In the genomic region with DNA sequence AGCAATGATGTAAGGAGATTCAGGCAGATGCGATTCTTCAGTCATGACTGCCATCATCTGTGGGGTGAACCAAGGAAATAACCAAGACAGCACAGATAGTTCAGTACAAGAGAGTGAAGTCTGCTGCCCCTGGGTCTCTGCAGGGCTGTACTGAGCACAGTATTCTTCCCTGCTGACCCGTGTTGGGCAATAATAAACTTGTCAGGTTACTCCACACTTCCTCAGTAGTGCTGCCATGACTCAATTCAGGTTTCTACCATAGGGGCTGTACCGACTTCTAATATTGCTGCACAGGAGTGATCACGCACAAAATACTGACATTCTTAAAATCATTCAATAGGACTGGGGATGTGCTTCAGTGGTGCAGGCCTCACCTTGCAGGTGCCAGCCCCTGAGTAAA, we compare ENCODE assay signal across 27 mouse cellular contexts. TPM values are rescaled to one million over a fixed set of nuclear protein-coding genes. Genes with fewer than 3 reads are reported as not detected.
DNase-seq lines count a peak whose midpoint lies in the region; ATAC-seq lines count a peak whose summit lies in the region.
"Had no signal": no experiment of that assay in that cellular context is flagged by ENCODE, and none has a peak within 500 bp of the region (broad histone marks: within the 10 kb centered on the region; RNA-seq: fewer than 3 reads in every experiment).

No protein-coding gene starts in this region.

- no peak overlapping the region for H3K27ac ChIP-seq in intestine, embryonic 16.5 days (ENCODE audit: low read length)
- H3K27ac ChIP-seq in intestine, embryonic 15.5 days: no peak overlapping the region
- H3K27ac ChIP-seq in macrophage: 0 out of 2 replicates have a peak overlapping the region, but pooled peaks have one; percentile 48
- H3K27ac ChIP-seq: embryonic facial prominence, embryonic 15.5 days; heart, adult 2 months; heart, embryonic 13.5 days; hindbrain, embryonic 12.5 days; layer of hippocampus, adult 2 months; limb, embryonic 10.5 days; liver, embryonic 14.5 days; midbrain, embryonic 10.5 days; neural tube, embryonic 15.5 days had no signal

- ATAC-seq in intestine, embryonic 16.5 days: 0 out of 2 replicates have a peak, but pooled peaks have one; percentile 31
- ATAC-seq in intestine, embryonic 15.5 days: no peak
- ATAC-seq: CD4-positive, CD25-positive, alpha-beta regulatory T cell, adult 4 months; forebrain, embryonic 14.5 days had no signal

- WGBS in intestine, embryonic 16.5 days: 95% methylated on average over 4 of the region's 4 CpGs
- WGBS in intestine, embryonic 15.5 days: 87% methylated on average over 4 of the region's 4 CpGs
- WGBS in macrophage (ENCODE audit: missing documents): 50% methylated on average over 4 of the region's 4 CpGs

- H3K4me2 ChIP-seq in intestine, embryonic 16.5 days (ENCODE audit: low read depth, low read length): no peak overlapping the region
- H3K4me2 ChIP-seq in intestine, embryonic 15.5 days (replicated peaks): no peak overlapping the region
- H3K4me2 ChIP-seq: embryonic facial prominence, embryonic 15.5 days; heart, embryonic 13.5 days; hindbrain, embryonic 12.5 days; neural tube, embryonic 15.5 days had no signal

- H3K9me3 ChIP-seq in intestine, embryonic 16.5 days (ENCODE audit: control insufficient read depth, low read length): no peaks in the 10 kb centered on the region
- no peaks in the 10 kb centered on the region for H3K9me3 ChIP-seq in intestine, embryonic 15.5 days
- H3K9me3 ChIP-seq: embryonic facial prominence, embryonic 15.5 days; heart, embryonic 13.5 days; hindbrain, embryonic 12.5 days; limb, embryonic 10.5 days; midbrain, embryonic 10.5 days; neural tube, embryonic 15.5 days had no signal

- H3K4me3 ChIP-seq in intestine, embryonic 16.5 days (ENCODE audit: low read length): no peak overlapping the region
- H3K4me3 ChIP-seq in intestine, embryonic 15.5 days (replicated peaks): no peak overlapping the region
- no peak overlapping the region for H3K4me3 ChIP-seq in macrophage (ENCODE audit: inconsistent target)
- H3K4me3 ChIP-seq: embryonic facial prominence, embryonic 15.5 days; heart, adult 2 months; heart, embryonic 13.5 days; hindbrain, embryonic 12.5 days; layer of hippocampus, adult 2 months; limb, embryonic 10.5 days; midbrain, embryonic 10.5 days; neural tube, embryonic 15.5 days had no signal

- peak; percentile 46 for DNase-seq in lung, postnatal 36 days
- DNase-seq in lung, postnatal 10 days: no peak
- DNase-seq in frontal cortex, postnatal 10 days (ENCODE audit: low spot score in 2 of 2): no peak
- DNase-seq in natural killer cell, adult 2 months (ENCODE audit: low spot score in 2 of 2): no peak
- DNase-seq: adrenal gland, adult 2 months; cerebellum, adult 8-10 months; cerebellum, postnatal 36 days; gastrocnemius, postnatal 25 days; heart, adult 2 months; heart, postnatal 14 days; kidney, adult 9 months; kidney, postnatal 14 days; thymus, adult 18-20 months; thymus, postnatal 4 days had no signal

- no peaks in the 10 kb centered on the region for H3K27me3 ChIP-seq in intestine, embryonic 16.5 days (replicated peaks; ENCODE audit: control insufficient read depth, insufficient read depth, low read length)
- H3K27me3 ChIP-seq in intestine, embryonic 15.5 days (replicated peaks): no peaks in the 10 kb centered on the region
- H3K27me3 ChIP-seq: embryonic facial prominence, embryonic 15.5 days; heart, embryonic 13.5 days; hindbrain, embryonic 12.5 days; neural tube, embryonic 15.5 days had no signal

- H3K36me3 ChIP-seq in intestine, embryonic 16.5 days (ENCODE audit: control insufficient read depth, insufficient read depth, low read length): no peaks in the 10 kb centered on the region
- H3K36me3 ChIP-seq in intestine, embryonic 15.5 days: 0 out of 2 replicates have a peak, but pooled peaks cover 2% of the 10 kb centered on the region
- H3K36me3 ChIP-seq in macrophage (ENCODE audit: inconsistent target): no peaks in the 10 kb centered on the region

- no peak overlapping the region for H3K9ac ChIP-seq in intestine, embryonic 16.5 days (ENCODE audit: low read depth, low read length)
- H3K9ac ChIP-seq in intestine, embryonic 15.5 days: no peak overlapping the region
- H3K9ac ChIP-seq: embryonic facial prominence, embryonic 15.5 days; heart, embryonic 13.5 days; hindbrain, embryonic 12.5 days; liver, embryonic 14.5 days; neural tube, embryonic 15.5 days had no signal

- H3K79me2 ChIP-seq in macrophage (ENCODE audit: inconsistent target): peaks cover 22% of the 10 kb centered on the region

- 0 out of 2 replicates have a peak, but pooled peaks cover 2% of the 10 kb centered on the region for H3K4me1 ChIP-seq in intestine, embryonic 16.5 days (ENCODE audit: control insufficient read depth, insufficient read depth, low read length)
- H3K4me1 ChIP-seq in intestine, embryonic 15.5 days (replicated peaks): no peaks in the 10 kb centered on the region
- H3K4me1 ChIP-seq: hindbrain, embryonic 12.5 days; limb, embryonic 10.5 days; midbrain, embryonic 10.5 days; neural tube, embryonic 15.5 days had no signal

RNA-seq across cellular contexts. Expression of a gene that starts 16.5 kb away (rescaled TPM):
- polyA plus RNA-seq in intestine, embryonic 16.5 days (2015; fragmentation: Nextera tagmentation; extraction: Ambion mirVana): 10.3 and 10.7 TPM in 2 replicates
- polyA plus RNA-seq in intestine, embryonic 15.5 days (2015; fragmentation: Nextera tagmentation; extraction: Ambion mirVana): 8.1 and 9.5 TPM in 2 replicates
- total RNA-seq in macrophage (2018; cell fraction: chromatin; rRNA removed): 10 to 100 TPM in 6 of 26 experiments, 1 to 10 TPM in 20; 2.7 to 15.7 (median 7.0) TPM
- 10 to 100 TPM in 11 of 26 experiments, 1 to 10 TPM in 15; 5.2 to 15.4 (median 9.2) TPM for total RNA-seq in macrophage (2018; cell fraction: cytosol; rRNA removed)
- 10 to 100 TPM in 8 of 26 experiments, 1 to 10 TPM in 18; 4.9 to 13.5 (median 8.6) TPM for total RNA-seq in macrophage (2018; cell fraction: nucleus; rRNA removed)
- 6.2 to 21.0 TPM (median 8.1 TPM) in 3 replicates for polyA plus RNA-seq in macrophage (2018)

RNA-seq across cellular contexts. Expression of a gene that starts 16.9 kb away (rescaled TPM):
- polyA plus RNA-seq in intestine, embryonic 16.5 days (2015; fragmentation: Nextera tagmentation; extraction: Ambion mirVana): 13.1 and 13.9 TPM in 2 replicates
- 10.6 and 11.6 TPM in 2 replicates for polyA plus RNA-seq in intestine, embryonic 15.5 days (2015; fragmentation: Nextera tagmentation; extraction: Ambion mirVana)
- total RNA-seq in macrophage (2018; cell fraction: chromatin; rRNA removed): 10 to 100 TPM; 26.4 to 85.5 (median 42.5) TPM
- total RNA-seq in macrophage (2018; cell fraction: cytosol; rRNA removed): 10 to 100 TPM in 22 of 26 experiments, 1 to 10 TPM in 4; 9.5 to 30.1 (median 12.5) TPM
- total RNA-seq in macrophage (2018; cell fraction: nucleus; rRNA removed): 10 to 100 TPM; 25.7 to 99.9 (median 40.9) TPM
- polyA plus RNA-seq in macrophage (2018): 6.6 to 9.8 TPM (median 9.0 TPM) in 3 replicates
